Mouse (Mus musculus) erythroid progenitor cell, adult 5-6 weeks (primary cell): ENCODE measurements around the gene Slc25a31. TPM values are rescaled to one million over a fixed set of nuclear protein-coding genes. Genes with fewer than 3 reads are reported as not detected.
A peak's percentile ranks its signal among the peaks of the same experiment; 100 is the strongest.

Source experiments
- ATAC-seq: replicated peaks from 2 replicates; pipeline ENCODE4 v1.8.0; 2016; ENCODE audit warnings: moderate number of reproducible peaks, mild to moderate bottlenecking, moderate TSS enrichment, inconsistent platforms; ENCODE audit not compliant: poor library complexity, low FRiP score, severe bottlenecking
- total RNA-seq, 2 experiments: library from RNA; stranded (forward) in 1 of 2; stranded (reverse) in 1 of 2; fragments of 150-400 nt in 1 of 2; fragments of 186-747, 209-891 nt in 1 of 2; gene quantifications; 2 replicates each; pipeline versions ENCODE4 v1.2.3 to v1.2.4; 2015 to 2017; ENCODE audit warnings: low replicate concordance in 2 of 2

Slc25a31 gene
- total RNA-seq, 2 experiments from 2014 or later, result not detected

- ATAC-seq, result no peak
Measured at GRCm38 (mm10) chr3:40704816-40705430, 3.7 kb upstream of the Slc25a31 start.

DNA sequence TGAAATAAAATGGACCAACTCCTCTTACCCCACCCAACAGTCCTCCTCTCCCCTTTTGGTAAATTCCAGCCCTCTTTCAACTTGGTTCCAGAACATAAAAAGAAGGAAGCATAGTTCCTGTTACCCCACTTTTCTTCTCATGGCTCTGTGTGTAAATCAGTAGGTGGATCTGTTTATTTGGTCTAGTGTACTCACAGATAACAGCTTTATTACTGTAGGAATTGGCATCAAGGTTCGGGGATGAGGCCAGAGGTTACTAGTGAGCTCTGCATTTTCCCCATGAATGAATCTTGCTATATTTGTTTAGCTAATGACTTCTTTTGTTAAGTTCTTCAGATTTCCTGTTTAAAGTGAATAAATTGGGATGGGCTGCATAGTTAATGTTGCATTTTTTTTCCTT lies 7.4 kb downstream of the Slc25a31 start:
- ATAC-seq, result no peak

DNA sequence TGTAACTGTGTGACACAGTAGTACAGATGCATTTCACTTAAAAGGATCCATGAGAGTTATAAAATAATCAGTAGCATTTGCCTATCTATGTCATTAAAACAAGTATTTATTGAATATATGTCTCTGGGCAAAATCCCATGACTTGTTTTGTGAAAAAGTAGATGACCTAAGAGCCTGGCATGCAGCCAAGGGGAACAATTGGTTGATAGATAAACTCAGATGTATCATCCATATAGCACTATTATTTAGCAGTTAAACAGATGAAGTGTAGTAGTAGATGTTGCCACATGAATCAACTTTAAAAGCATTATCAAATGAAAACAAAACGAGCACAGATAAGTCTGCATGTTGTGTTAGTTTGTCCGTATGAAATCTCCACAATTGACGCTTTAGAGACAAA lies 10.4 kb downstream of the Slc25a31 start:
- no peak for ATAC-seq

- no peak for ATAC-seq
Measured at GRCm38 (mm10) chr3:40738381-40738912, 29.8 kb downstream of the Slc25a31 start.

- no peak for ATAC-seq
Measured at GRCm38 (mm10) chr3:40744024-40744835, 35.6 kb downstream of the Slc25a31 start, which contains the start of gene Hspa4l. Gene Hspa4l, plus strand, starts transcription at chr3:40744495.

GRCm38 (mm10) chr3:40744836-40745660 lies 36.4 kb downstream of the Slc25a31 start:
- ATAC-seq, result peak; percentile 87

- ATAC-seq, result peak; percentile 26
Measured at GRCm38 (mm10) chr3:40745661-40746547, 37.2 kb downstream of the Slc25a31 start.

- no peak for ATAC-seq
Measured at GRCm38 (mm10) chr3:40760746-40761145, 52.1 kb downstream of the Slc25a31 start.

DNA sequence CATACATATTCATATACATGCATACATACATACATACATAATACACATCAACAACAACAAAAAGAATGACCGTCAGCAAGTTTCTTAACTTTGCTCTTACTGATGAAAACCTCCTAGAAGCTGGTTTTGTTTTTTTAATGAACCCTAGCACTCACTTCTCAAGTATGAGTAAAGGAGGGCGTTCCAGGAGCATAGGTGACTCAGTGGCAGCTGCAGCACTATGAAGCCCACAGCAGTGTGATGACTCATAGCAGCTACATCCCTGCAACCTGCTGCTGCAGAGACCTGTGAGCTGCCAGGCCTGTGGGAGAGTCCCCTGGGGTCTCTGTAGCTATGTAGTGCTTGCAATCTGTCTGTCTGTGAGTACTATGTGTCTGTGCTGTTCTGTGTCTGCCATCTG lies 52.7 kb downstream of the Slc25a31 start:
- no peak for ATAC-seq

Other genes with a start within 250 kb of the Slc25a31 start
- gene Intu, start 177.6 kb upstream of the Slc25a31 start, total RNA-seq (2015; ENCODE audit: low replicate concordance), result under 0.01 and 0.72 TPM in 2 replicates
- gene Intu, start 177.6 kb upstream of the Slc25a31 start, total RNA-seq (2017; ENCODE audit: low replicate concordance), result 7.4 TPM in 1 of 2 replicates, not detected in the other
- gene Hspa4l, start 35.6 kb downstream of the Slc25a31 start, total RNA-seq (2015; ENCODE audit: low replicate concordance), result 84.3 and 85.8 TPM in 2 replicates
- gene Hspa4l, start 35.6 kb downstream of the Slc25a31 start, total RNA-seq (2017; ENCODE audit: low replicate concordance), result 58.1 and 152 TPM in 2 replicates
- gene Plk4, start 91.2 kb downstream of the Slc25a31 start, total RNA-seq (2015; ENCODE audit: low replicate concordance), result 142 and 182 TPM in 2 replicates
- gene Plk4, start 91.2 kb downstream of the Slc25a31 start, total RNA-seq (2017; ENCODE audit: low replicate concordance), result 197 and 209 TPM in 2 replicates
- gene Mfsd8, start 138.0 kb downstream of the Slc25a31 start, total RNA-seq (2015; ENCODE audit: low replicate concordance), result 9.0 and 15.5 TPM in 2 replicates
- 6.9 and 9.7 TPM in 2 replicates for gene Mfsd8, start 138.0 kb downstream of the Slc25a31 start, total RNA-seq (2017; ENCODE audit: low replicate concordance)
- 0.36 and 7.1 TPM in 2 replicates for gene Abhd18, start 138.1 kb downstream of the Slc25a31 start, total RNA-seq (2015; ENCODE audit: low replicate concordance)
- 7.3 and 7.6 TPM in 2 replicates for gene Abhd18, start 138.1 kb downstream of the Slc25a31 start, total RNA-seq (2017; ENCODE audit: low replicate concordance)
- not detected in 2 replicates for gene 1700034I23Rik, start 193.7 kb downstream of the Slc25a31 start, total RNA-seq (2015; ENCODE audit: low replicate concordance)
- gene 1700034I23Rik, start 193.7 kb downstream of the Slc25a31 start, total RNA-seq (2017; ENCODE audit: low replicate concordance), result not detected in 2 replicates
- gene Larp1b, start 241.0 kb downstream of the Slc25a31 start, total RNA-seq (2015; ENCODE audit: low replicate concordance), result 121 and 173 TPM in 2 replicates
- 141 and 227 TPM in 2 replicates for gene Larp1b, start 241.0 kb downstream of the Slc25a31 start, total RNA-seq (2017; ENCODE audit: low replicate concordance)